Mouse (Mus musculus) MEL (cell line): ENCODE results near the gene Gm7073.

ENCODE experiments used
- CHD2 ChIP-seq: IDR thresholded peaks from 2 replicates; pipeline ENCODE4 v1.6.1; 2011; ENCODE audit warnings: low read length, improper control_type of control experiment
- CTCF ChIP-seq, 3 experiments: IDR thresholded peaks in 2 of 3; conservative IDR thresholded peaks in 1 of 3; 2 replicates each; pipeline ENCODE4 v1.5.1; 2011 to 2012; ENCODE audit warnings: low read length in 3 of 3, low read depth in 2 of 3, mild to moderate bottlenecking in 2 of 3, improper control_type of control experiment in 1 of 3, inconsistent platforms in 1 of 3, mixed read lengths in 1 of 3, moderate library complexity in 1 of 3; ENCODE audit not compliant: control insufficient read depth in 1 of 3, insufficient read depth in 1 of 3, poor library complexity in 1 of 3, severe bottlenecking in 1 of 3
- E2F4 ChIP-seq: IDR thresholded peaks from 2 replicates; pipeline ENCODE4 v1.6.1; 2011; ENCODE audit warnings: low read depth, low read length, improper control_type of control experiment, borderline replicate concordance
- EP300 ChIP-seq, 2 experiments: IDR thresholded peaks; 2 replicates each; pipeline ENCODE4 v1.6.1; 2011; ENCODE audit warnings: improper control_type of control experiment in 2 of 2, low read length in 2 of 2, low read depth in 1 of 2, mild to moderate bottlenecking in 1 of 2
- GABPA ChIP-seq: IDR thresholded peaks from 2 replicates; pipeline ENCODE4 v1.6.1; 2012; ENCODE audit warnings: low read depth, mild to moderate bottlenecking, inconsistent platforms, low read length, improper control_type of control experiment, moderate library complexity
- HCFC1 ChIP-seq: IDR thresholded peaks from 2 replicates; pipeline ENCODE4 v1.6.1; 2012; ENCODE audit warnings: low read depth, mild to moderate bottlenecking, inconsistent platforms, low read length, improper control_type of control experiment, moderate library complexity
- ZC3H11A ChIP-seq: IDR thresholded peaks from 2 replicates; pipeline ENCODE4 v1.6.1; 2012; ENCODE audit warnings: low read depth, mild to moderate bottlenecking, inconsistent platforms, low read length, improper control_type of control experiment
- ZMIZ1 ChIP-seq: IDR thresholded peaks from 2 replicates; pipeline ENCODE4 v1.6.1; 2012; ENCODE audit warnings: low read depth, mild to moderate bottlenecking, inconsistent platforms, low read length, improper control_type of control experiment, moderate library complexity

DNA sequence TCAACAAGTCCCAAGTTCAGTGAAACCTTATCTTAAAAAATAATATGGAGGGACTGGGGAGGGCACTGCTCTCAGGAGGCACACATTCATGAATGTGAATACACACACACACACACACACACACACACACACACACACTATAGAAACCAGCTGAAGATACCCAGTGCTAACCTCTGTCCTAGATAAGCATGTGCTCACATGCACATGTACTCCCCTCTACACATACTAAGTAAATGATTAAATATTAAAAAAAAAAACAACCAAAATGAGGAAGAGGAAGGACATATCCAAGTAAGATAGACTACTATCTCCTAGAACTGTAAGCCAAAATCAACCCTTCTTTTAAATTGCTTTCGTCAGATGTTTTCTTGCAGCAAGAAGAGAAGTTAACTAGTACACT is 152.2 kb downstream of the Gm7073 start:
- TF ChIP-seq CTCF (IDR thresholded peaks at IDR 0.05 in 2 of 3, conservative IDR thresholded peaks at IDR 0.05 in 1 of 3; ENCODE audit: control insufficient read depth in 1 of 3, insufficient read depth in 1 of 3, low read depth in 2 of 3, low read length in 3 of 3, poor library complexity in 1 of 3, severe bottlenecking in 1 of 3) (no peak), GABPA (no peak), E2F4 (no peak), HCFC1 (no peak), CHD2 (no peak), ZMIZ1 (no peak), EP300 (IDR thresholded peaks at IDR 0.05; ENCODE audit: low read depth in 1 of 2, low read length in 2 of 2) (peak; percentile 71; a peak in 3 of 4 replicates), ZC3H11A (no peak)
